Mouse (Mus musculus) neutrophil, adult 5-6 weeks (primary cell): ENCODE results near the gene Mapre3. TPM values are rescaled to one million over a fixed set of nuclear protein-coding genes. Genes with fewer than 3 reads are reported as not detected.
"Not testable (repeated sequence)": the region's sequence is repeated elsewhere in the genome, so short reads cannot be mapped to it uniquely, and the experiment has no call there.

Source experiments
- ATAC-seq: fragments of 151-379, 151-347 bp; 2 replicates; pipeline ENCODE4 v1.8.0; 2017; ENCODE audit warnings: mild to moderate bottlenecking, moderate TSS enrichment; ENCODE audit not compliant: insufficient number of reproducible peaks, poor library complexity, low FRiP score, severe bottlenecking; ENCODE audit errors: extremely low read depth
- total RNA-seq: library from RNA; stranded (forward); fragments of 200-1000 nt; gene quantifications from 2 replicates; pipeline ENCODE4 v1.2.3, GENCODE M21; 2017

Mapre3 gene
- total RNA-seq, 1 experiment from 2014 or later: 3.0 TPM

GRCm38 (mm10) chr5:30872574-30872973 is 58.1 kb downstream of the Mapre3 start:
- no peak for ATAC-seq

- no peak for ATAC-seq
Measured at GRCm38 (mm10) chr5:30874365-30874764, 59.9 kb downstream of the Mapre3 start.

GRCm38 (mm10) chr5:30878616-30879015 is 64.2 kb downstream of the Mapre3 start:
- no peak for ATAC-seq

- ATAC-seq: no peak
Measured at GRCm38 (mm10) chr5:30879347-30879943, 65.0 kb downstream of the Mapre3 start.

GRCm38 (mm10) chr5:30881839-30882238 is 67.4 kb downstream of the Mapre3 start:
- not testable (repeated sequence) for ATAC-seq

- ATAC-seq: no peak
Measured at GRCm38 (mm10) chr5:30886209-30886608, 71.8 kb downstream of the Mapre3 start.

- ATAC-seq: no peak
Measured at GRCm38 (mm10) chr5:30886731-30887130, 72.3 kb downstream of the Mapre3 start.

- peak; percentile 75 for ATAC-seq
Measured at GRCm38 (mm10) chr5:30887331-30887761, 72.9 kb downstream of the Mapre3 start.

- peak; percentile 37 for ATAC-seq
Measured at GRCm38 (mm10) chr5:30887858-30888336, 73.5 kb downstream of the Mapre3 start.

- ATAC-seq: peak; percentile 57
Measured at GRCm38 (mm10) chr5:30888337-30889087, 74.1 kb downstream of the Mapre3 start, which contains the start of gene Agbl5. Gene Agbl5 (plus strand): TSS chr5:30888694.

- ATAC-seq: no peak
Measured at GRCm38 (mm10) chr5:30889088-30889754, 74.8 kb downstream of the Mapre3 start.

- no peak for ATAC-seq
Measured at GRCm38 (mm10) chr5:30890375-30890774, 75.9 kb downstream of the Mapre3 start.

- no peak for ATAC-seq
Measured at GRCm38 (mm10) chr5:30901860-30902259, 87.4 kb downstream of the Mapre3 start.

- ATAC-seq: peak; percentile 95
Measured at GRCm38 (mm10) chr5:30907413-30908059, 93.1 kb downstream of the Mapre3 start, which contains the start of gene Ost4. Gene Ost4 (minus strand): TSS chr5:30907788.

GRCm38 (mm10) chr5:30908426-30909299 is 94.2 kb downstream of the Mapre3 start:
- ATAC-seq: no peak

- ATAC-seq: no peak
Measured at GRCm38 (mm10) chr5:30909300-30909659, 94.8 kb downstream of the Mapre3 start.

GRCm38 (mm10) chr5:30909863-30910262 is 95.4 kb downstream of the Mapre3 start:
- ATAC-seq: no peak

- ATAC-seq: no peak
Measured at GRCm38 (mm10) chr5:30910481-30910880, 96.0 kb downstream of the Mapre3 start.
